7 mouse cellular contexts compared by ENCODE assay signal in the genomic region with DNA sequence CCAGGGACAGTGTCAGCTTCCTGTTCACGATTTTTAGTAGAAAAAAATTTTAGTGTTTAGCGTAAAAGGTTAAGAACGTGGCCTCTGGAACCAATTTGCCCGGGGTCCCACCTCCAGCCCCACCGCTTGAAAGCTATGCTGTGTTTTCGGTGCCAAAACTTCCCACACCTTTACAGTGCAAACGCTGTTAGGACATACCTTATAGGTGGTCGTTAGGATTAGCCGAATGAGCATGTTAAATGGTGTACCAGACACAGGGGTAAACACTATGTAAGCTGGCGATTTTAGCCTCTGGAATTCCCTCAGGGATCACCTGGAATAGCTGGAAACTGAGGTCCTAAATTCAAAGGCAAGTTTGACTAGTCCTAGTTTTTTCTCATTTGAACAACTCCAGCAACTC. TPM values are rescaled to one million over a fixed set of nuclear protein-coding genes. Genes with fewer than 3 reads are reported as not detected.
DNase-seq lines count a peak whose midpoint lies in the region; ATAC-seq and TF ChIP-seq lines count a peak whose summit lies in the region.

No protein-coding gene starts in this region.

- H3K4me2 ChIP-seq in lung, embryonic 15.5 days: peak overlapping the region; percentile 82

- no peak for ATAC-seq in lung, embryonic 15.5 days (ENCODE audit: borderline replicate concordance, extremely low read depth, low FRiP score, low TSS enrichment)

- H3K27me3 ChIP-seq in lung, embryonic 15.5 days: no peaks in the 10 kb centered on the region
- no peaks in the 10 kb centered on the region for H3K27me3 ChIP-seq in forebrain, embryonic 10.5 days (ENCODE audit: poor library complexity, severe bottlenecking)
- no peaks in the 10 kb centered on the region for H3K27me3 ChIP-seq in limb, embryonic 10.5 days (ENCODE audit: low read depth, poor library complexity, severe bottlenecking)

- H3K36me3 ChIP-seq in lung, embryonic 15.5 days: peaks cover 52% of the 10 kb centered on the region
- peaks cover 72% of the 10 kb centered on the region for H3K36me3 ChIP-seq in forebrain, embryonic 10.5 days (replicated peaks)
- H3K36me3 ChIP-seq in limb, embryonic 10.5 days: peaks cover 70% of the 10 kb centered on the region

- 5% methylated on average over 10 of the region's 10 CpGs for WGBS in lung, embryonic 15.5 days
- WGBS in forebrain, embryonic 10.5 days: 8% methylated on average over 10 of the region's 10 CpGs
- 8% methylated on average over 10 of the region's 10 CpGs for WGBS in limb, embryonic 10.5 days
- 6% methylated on average over 10 of the region's 10 CpGs for WGBS in olfactory bulb, adult 2 months

- peak overlapping the region; percentile 75 for H3K4me3 ChIP-seq in lung, embryonic 15.5 days
- peak overlapping the region; percentile 71 for H3K4me3 ChIP-seq in forebrain, embryonic 10.5 days
- H3K4me3 ChIP-seq in limb, embryonic 10.5 days: peak overlapping the region; percentile 99
- H3K4me3 ChIP-seq in olfactory bulb, adult 2 months (ENCODE audit: insufficient read depth, low read depth, low read length): peak overlapping the region; percentile 76

- H3K27ac ChIP-seq in lung, embryonic 15.5 days: peak overlapping the region; percentile 85; the same call in 1 of the 2 replicates
- H3K27ac ChIP-seq in forebrain, embryonic 10.5 days: peak overlapping the region; percentile 95
- peak overlapping the region; percentile 98 for H3K27ac ChIP-seq in limb, embryonic 10.5 days
- H3K27ac ChIP-seq in olfactory bulb, adult 2 months (ENCODE audit: insufficient read depth, low read depth, low read length): no peak overlapping the region

- H3K9me3 ChIP-seq in lung, embryonic 15.5 days: no peaks in the 10 kb centered on the region
- H3K9me3 ChIP-seq in forebrain, embryonic 10.5 days: no peaks in the 10 kb centered on the region
- H3K9me3 ChIP-seq in limb, embryonic 10.5 days (replicated peaks): no peaks in the 10 kb centered on the region

- no peak for TF ChIP-seq CTCF in olfactory bulb, adult 2 months (IDR thresholded peaks at IDR 0.05; ENCODE audit: insufficient read depth, low read depth, low read length)

- peak overlapping the region; percentile 78 for H3K9ac ChIP-seq in lung, embryonic 15.5 days

- no peak for DNase-seq in lung, postnatal 14 days
- DNase-seq in forebrain, embryonic 10.5 days (ENCODE audit: extremely low spot score, low spot score): no peak
- no peak for DNase-seq in limb, embryonic 10.5 days (ENCODE audit: low spot score)
- DNase-seq in gastrocnemius, postnatal 14 days: no peak
- DNase-seq in retina, embryonic 14.5 days (ENCODE audit: low spot score): no peak

- intact Hi-C loops in gastrocnemius, postnatal 14 days (cut with DNase I; ENCODE audit: low total_unique reads): loop anchor here (5.0 kb wide), 1 partner anchor 1311 kb away; no protein-coding TSS in a partner anchor

- TF ChIP-seq POLR2A in olfactory bulb, adult 2 months (IDR thresholded peaks at IDR 0.05; ENCODE audit: insufficient read depth, low read depth, low read length): no peak

- H3K4me1 ChIP-seq in lung, embryonic 15.5 days: peaks cover 42% of the 10 kb centered on the region
- H3K4me1 ChIP-seq in forebrain, embryonic 10.5 days: peaks cover 51% of the 10 kb centered on the region
- peaks cover 49% of the 10 kb centered on the region for H3K4me1 ChIP-seq in limb, embryonic 10.5 days
- H3K4me1 ChIP-seq in olfactory bulb, adult 2 months (ENCODE audit: control insufficient read depth, insufficient read depth, low read length): peaks cover 19% of the 10 kb centered on the region

RNA-seq across cellular contexts. Expression of a gene that starts 0.5 kb away (rescaled TPM):
- polyA plus RNA-seq in lung, embryonic 15.5 days (2015; fragmentation: Nextera tagmentation; extraction: Ambion mirVana): 1,650 and 1,822 TPM in 2 replicates
- polyA plus RNA-seq in forebrain, embryonic 10.5 days (2016; fragmentation: Nextera tagmentation; extraction: Ambion mirVana): 1,596 and 1,663 TPM in 2 replicates
- polyA plus RNA-seq in limb, embryonic 10.5 days (2016; fragmentation: Nextera tagmentation; extraction: Ambion mirVana): 1,605 and 1,760 TPM in 2 replicates
- polyA plus RNA-seq in olfactory bulb, adult 2 months (2012; ENCODE audit: insufficient read depth, insufficient read length, low replicate concordance, missing spikeins): 1,298 TPM in 1 of 2 replicates, not detected in the other
- 100 to 1,000 TPM; 464 to 543 TPM for total RNA-seq in gastrocnemius, postnatal 14 days (2021)

RNA-seq across cellular contexts. Expression of a gene that starts 0.7 kb away (rescaled TPM):
- 49.3 and 55.4 TPM in 2 replicates for polyA plus RNA-seq in lung, embryonic 15.5 days (2015; fragmentation: Nextera tagmentation; extraction: Ambion mirVana)
- 49.4 and 51.3 TPM in 2 replicates for polyA plus RNA-seq in forebrain, embryonic 10.5 days (2016; fragmentation: Nextera tagmentation; extraction: Ambion mirVana)
- 49.8 and 50.3 TPM in 2 replicates for polyA plus RNA-seq in limb, embryonic 10.5 days (2016; fragmentation: Nextera tagmentation; extraction: Ambion mirVana)
- not detected in 2 replicates for polyA plus RNA-seq in olfactory bulb, adult 2 months (2012; ENCODE audit: insufficient read depth, insufficient read length, low replicate concordance, missing spikeins)
- total RNA-seq in gastrocnemius, postnatal 14 days (2021): 10 to 100 TPM; 30.5 to 33.1 TPM

RNA-seq across cellular contexts. Expression of a gene that starts 5.0 kb away (rescaled TPM):
- polyA plus RNA-seq in lung, embryonic 15.5 days (2015; fragmentation: Nextera tagmentation; extraction: Ambion mirVana): 3.8 and 4.3 TPM in 2 replicates
- polyA plus RNA-seq in forebrain, embryonic 10.5 days (2016; fragmentation: Nextera tagmentation; extraction: Ambion mirVana): 3.3 and 3.7 TPM in 2 replicates
- polyA plus RNA-seq in limb, embryonic 10.5 days (2016; fragmentation: Nextera tagmentation; extraction: Ambion mirVana): 2.9 and 3.9 TPM in 2 replicates
- polyA plus RNA-seq in olfactory bulb, adult 2 months (2012; ENCODE audit: insufficient read depth, insufficient read length, low replicate concordance, missing spikeins): not detected in 2 replicates
- total RNA-seq in gastrocnemius, postnatal 14 days (2021): 1 to 10 TPM; 2.3 to 2.7 TPM

RNA-seq across cellular contexts. Expression of a gene that starts 15.9 kb away (rescaled TPM):
- 33.1 and 34.2 TPM in 2 replicates for polyA plus RNA-seq in lung, embryonic 15.5 days (2015; fragmentation: Nextera tagmentation; extraction: Ambion mirVana)
- polyA plus RNA-seq in forebrain, embryonic 10.5 days (2016; fragmentation: Nextera tagmentation; extraction: Ambion mirVana): 56.1 and 59.6 TPM in 2 replicates
- 61.7 and 78.2 TPM in 2 replicates for polyA plus RNA-seq in limb, embryonic 10.5 days (2016; fragmentation: Nextera tagmentation; extraction: Ambion mirVana)
- polyA plus RNA-seq in olfactory bulb, adult 2 months (2012; ENCODE audit: insufficient read depth, insufficient read length, low replicate concordance, missing spikeins): not detected in 2 replicates
- 10 to 100 TPM; 11.1 to 12.3 TPM for total RNA-seq in gastrocnemius, postnatal 14 days (2021)

RNA-seq across cellular contexts. Expression of a gene that starts 16.2 kb away (rescaled TPM):
- polyA plus RNA-seq in lung, embryonic 15.5 days (2015; fragmentation: Nextera tagmentation; extraction: Ambion mirVana): 137 and 153 TPM in 2 replicates
- polyA plus RNA-seq in forebrain, embryonic 10.5 days (2016; fragmentation: Nextera tagmentation; extraction: Ambion mirVana): 239 and 242 TPM in 2 replicates
- polyA plus RNA-seq in limb, embryonic 10.5 days (2016; fragmentation: Nextera tagmentation; extraction: Ambion mirVana): 212 and 258 TPM in 2 replicates
- not detected in 2 replicates for polyA plus RNA-seq in olfactory bulb, adult 2 months (2012; ENCODE audit: insufficient read depth, insufficient read length, low replicate concordance, missing spikeins)
- 10 to 100 TPM; 53.6 to 54.9 TPM for total RNA-seq in gastrocnemius, postnatal 14 days (2021)
